Mouse (Mus musculus): Measurements from ENCODE around the gene Galk2. TPM values are rescaled to one million over a fixed set of nuclear protein-coding genes. Genes with fewer than 3 reads are reported as not detected.

The Galk2 gene
- polyA plus RNA-seq, 1 experiment from 2014 or later, result 37.2 TPM

DNA sequence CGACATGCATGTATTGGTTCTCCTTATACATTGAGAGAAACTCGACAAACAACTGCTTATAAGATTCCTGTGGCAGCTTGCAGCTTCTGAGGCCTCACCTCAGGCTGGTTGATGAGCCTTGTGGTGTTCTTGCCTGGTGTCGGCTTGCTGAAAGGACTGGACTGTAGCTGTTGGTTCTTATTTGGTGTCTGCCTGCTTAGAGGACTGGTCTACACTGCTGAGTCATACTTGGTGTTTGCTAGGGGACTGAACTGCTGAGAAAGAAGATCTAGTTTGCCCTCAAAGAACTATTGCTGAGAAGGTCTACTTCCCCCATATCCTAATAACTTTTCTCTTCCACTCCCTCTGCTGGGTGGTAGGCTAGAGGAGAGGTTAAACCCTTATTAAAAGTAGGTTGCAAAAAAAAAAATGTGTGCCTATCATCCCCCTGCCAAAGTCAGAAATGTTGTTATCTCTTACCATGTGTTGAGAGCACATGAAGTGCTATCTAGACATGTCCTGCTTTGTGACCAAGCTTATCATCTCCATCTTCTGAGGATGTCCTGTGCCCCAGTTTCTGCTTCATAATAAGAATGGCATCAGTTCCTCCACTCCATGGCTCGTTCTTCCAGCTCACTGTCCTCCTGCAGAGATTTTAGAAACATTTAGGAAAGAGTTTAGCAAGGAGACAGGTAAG, 48.8 kb downstream of the Galk2 start:
- H3K4me3 ChIP-seq, result no peak overlapping the region
- H3K9me3 ChIP-seq (replicated peaks), result no peaks in the 10 kb centered on the region
- 93% methylated on average over 4 of the region's 4 CpGs for WGBS
- H3K4me1 ChIP-seq, result no peaks in the 10 kb centered on the region
- 0 out of 2 replicates have a peak, but pooled peaks cover 5% of the 10 kb centered on the region for H3K36me3 ChIP-seq
- no peak overlapping the region for H3K27ac ChIP-seq
- DNase-seq (ENCODE audit: low spot score), result no peak
- no peaks in the 10 kb centered on the region for H3K27me3 ChIP-seq (ENCODE audit: low read depth, poor library complexity, severe bottlenecking)

GRCm38 (mm10) chr2:125914167-125914566, 55.3 kb downstream of the Galk2 start:
- 92% methylated on average over 1 of the region's 1 CpGs for WGBS
- no peaks in the 10 kb centered on the region; the same call in 1 of the 2 replicates for H3K36me3 ChIP-seq
- DNase-seq (ENCODE audit: low spot score), result no peak
- H3K27ac ChIP-seq, result no peak overlapping the region
- no peaks in the 10 kb centered on the region for H3K27me3 ChIP-seq (ENCODE audit: low read depth, poor library complexity, severe bottlenecking)
- H3K4me3 ChIP-seq, result no peak overlapping the region
- H3K9me3 ChIP-seq (replicated peaks), result no peaks in the 10 kb centered on the region
- peaks cover 9% of the 10 kb centered on the region; the same call in 1 of the 2 replicates for H3K4me1 ChIP-seq

DNA sequence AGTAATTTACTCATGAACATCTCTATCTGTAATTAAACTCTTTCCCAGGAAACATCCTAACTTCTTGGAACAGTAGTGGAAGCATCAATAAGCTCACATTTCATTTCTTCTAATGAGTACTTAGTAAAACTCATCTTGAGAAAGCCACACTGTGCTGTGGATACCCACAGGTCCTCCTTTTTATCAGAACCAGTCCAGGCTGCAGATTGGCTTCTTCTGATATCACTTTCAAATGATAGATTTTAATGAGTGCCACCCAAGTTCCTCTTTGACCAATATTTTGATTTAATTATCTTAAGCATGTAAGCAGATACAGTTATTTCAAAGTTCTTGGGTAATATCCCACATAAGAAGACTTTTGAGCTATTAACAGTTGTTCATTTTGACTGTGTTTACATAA, 55.8 kb downstream of the Galk2 start:
- H3K36me3 ChIP-seq, result no peaks in the 10 kb centered on the region; the same call in 1 of the 2 replicates
- no peaks in the 10 kb centered on the region for H3K27me3 ChIP-seq (ENCODE audit: low read depth, poor library complexity, severe bottlenecking)
- H3K27ac ChIP-seq, result no peak overlapping the region
- peaks cover 9% of the 10 kb centered on the region; the same call in 1 of the 2 replicates for H3K4me1 ChIP-seq
- no peak for DNase-seq (ENCODE audit: low spot score)
- H3K9me3 ChIP-seq (replicated peaks), result no peaks in the 10 kb centered on the region
- H3K4me3 ChIP-seq, result no peak overlapping the region

- no peak for DNase-seq (ENCODE audit: low spot score)
- Histone ChIP-seq H3K27me3 (ENCODE audit: low read depth, poor library complexity, severe bottlenecking) (no peaks in the 10 kb centered on the region), H3K4me1 (peaks cover 9% of the 10 kb centered on the region; the same call in 1 of the 2 replicates), H3K27ac (no peak overlapping the region), H3K9me3 (replicated peaks) (no peaks in the 10 kb centered on the region), H3K4me3 (no peak overlapping the region), H3K36me3 (no peaks in the 10 kb centered on the region; the same call in 1 of the 2 replicates)
- WGBS, result 84% methylated on average over 11 of the region's 11 CpGs
These were observed 57.9 kb downstream of the Galk2 start for GRCm38 (mm10) chr2:125916652-125917296.

- H3K27ac ChIP-seq, result no peak overlapping the region
- no peak for DNase-seq (ENCODE audit: low spot score)
- WGBS, result 63% methylated on average over 3 of the region's 3 CpGs
- H3K27me3 ChIP-seq (ENCODE audit: low read depth, poor library complexity, severe bottlenecking), result no peaks in the 10 kb centered on the region
- no peaks in the 10 kb centered on the region for H3K9me3 ChIP-seq (replicated peaks)
- H3K4me1 ChIP-seq, result peaks cover 9% of the 10 kb centered on the region; the same call in 1 of the 2 replicates
- no peak overlapping the region for H3K4me3 ChIP-seq
- H3K36me3 ChIP-seq, result no peaks in the 10 kb centered on the region; the same call in 1 of the 2 replicates
These were observed 58.4 kb downstream of the Galk2 start for GRCm38 (mm10) chr2:125917297-125917679.

DNA sequence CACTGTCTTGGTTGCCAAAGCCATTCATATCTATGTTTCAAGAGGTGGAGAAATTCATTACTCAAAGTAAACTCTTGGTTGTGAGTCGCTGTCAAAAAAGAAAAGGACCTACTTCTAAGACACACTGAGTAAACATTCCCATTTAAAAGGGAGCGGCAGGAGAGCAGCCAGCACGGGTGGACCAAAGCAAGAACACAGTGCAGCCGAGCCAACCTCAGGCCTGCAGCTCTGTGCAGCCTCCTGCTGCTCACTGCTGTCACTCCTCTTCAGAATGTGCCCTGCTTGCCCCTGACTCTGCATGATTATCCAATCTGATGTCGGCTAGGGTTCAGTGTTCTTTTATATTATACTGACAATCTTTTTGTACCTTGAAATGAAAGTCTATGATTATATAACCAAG, 62.4 kb downstream of the Galk2 start:
- H3K9me3 ChIP-seq (replicated peaks), result no peaks in the 10 kb centered on the region
- 78% methylated on average over 5 of the region's 5 CpGs for WGBS

GRCm38 (mm10) chr2:125922149-125922548, 63.2 kb downstream of the Galk2 start:
- DNase-seq (ENCODE audit: low spot score), result no peak
- no peaks in the 10 kb centered on the region for H3K27me3 ChIP-seq (ENCODE audit: low read depth, poor library complexity, severe bottlenecking)
- H3K27ac ChIP-seq, result no peak overlapping the region
- H3K4me1 ChIP-seq, result peaks cover 3% of the 10 kb centered on the region; the same call in 1 of the 2 replicates
- H3K4me3 ChIP-seq, result no peak overlapping the region
- H3K9me3 ChIP-seq (replicated peaks), result no peaks in the 10 kb centered on the region
- WGBS, result 92% methylated on average over 5 of the region's 5 CpGs
- no peaks in the 10 kb centered on the region; the same call in 1 of the 2 replicates for H3K36me3 ChIP-seq

More for the DNA sequence above, 62.4 kb downstream of the Galk2 start:
- no peaks in the 10 kb centered on the region for H3K27me3 ChIP-seq (ENCODE audit: low read depth, poor library complexity, severe bottlenecking)
- H3K4me3 ChIP-seq, result no peak overlapping the region
- no peaks in the 10 kb centered on the region; the same call in 1 of the 2 replicates for H3K36me3 ChIP-seq
- H3K27ac ChIP-seq, result no peak overlapping the region
- H3K4me1 ChIP-seq, result peaks cover 9% of the 10 kb centered on the region; the same call in 1 of the 2 replicates
- no peak for DNase-seq (ENCODE audit: low spot score)

GRCm38 (mm10) chr2:125922877-125923276, 64.0 kb downstream of the Galk2 start:
- Histone ChIP-seq H3K9me3 (replicated peaks) (no peaks in the 10 kb centered on the region), H3K36me3 (no peaks in the 10 kb centered on the region; the same call in 1 of the 2 replicates), H3K27ac (no peak overlapping the region), H3K27me3 (ENCODE audit: low read depth, poor library complexity, severe bottlenecking) (no peaks in the 10 kb centered on the region), H3K4me3 (no peak overlapping the region), H3K4me1 (no peaks in the 10 kb centered on the region; the same call in 1 of the 2 replicates)
- 87% methylated on average over 4 of the region's 4 CpGs for WGBS
- DNase-seq (ENCODE audit: low spot score), result no peak

DNA sequence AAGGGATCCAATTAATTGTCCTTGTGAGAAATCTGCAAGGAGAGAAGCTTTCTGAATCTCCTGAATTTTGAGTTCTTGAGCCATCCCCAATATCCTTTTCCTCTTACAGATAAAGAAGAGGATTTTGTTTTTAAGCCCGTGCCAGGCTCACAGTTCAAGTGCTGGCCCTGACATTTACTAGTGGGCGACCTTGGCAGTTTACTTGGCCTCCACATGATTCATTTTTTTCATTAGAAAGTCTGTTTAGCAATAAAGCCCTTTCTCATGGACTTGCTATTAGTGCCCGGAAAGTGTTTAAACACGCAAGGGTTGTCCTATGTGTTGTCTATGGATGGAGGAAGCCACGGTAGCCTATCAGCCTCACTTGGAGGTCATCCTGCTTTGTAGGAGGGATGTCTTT, 64.4 kb downstream of the Galk2 start:
- no peak for DNase-seq (ENCODE audit: low spot score)
- Histone ChIP-seq H3K27ac (no peak overlapping the region), H3K4me3 (no peak overlapping the region), H3K27me3 (ENCODE audit: low read depth, poor library complexity, severe bottlenecking) (no peaks in the 10 kb centered on the region), H3K9me3 (replicated peaks) (no peaks in the 10 kb centered on the region), H3K4me1 (no peaks in the 10 kb centered on the region), H3K36me3 (no peaks in the 10 kb centered on the region)
- 90% methylated on average over 5 of the region's 5 CpGs for WGBS

DNA sequence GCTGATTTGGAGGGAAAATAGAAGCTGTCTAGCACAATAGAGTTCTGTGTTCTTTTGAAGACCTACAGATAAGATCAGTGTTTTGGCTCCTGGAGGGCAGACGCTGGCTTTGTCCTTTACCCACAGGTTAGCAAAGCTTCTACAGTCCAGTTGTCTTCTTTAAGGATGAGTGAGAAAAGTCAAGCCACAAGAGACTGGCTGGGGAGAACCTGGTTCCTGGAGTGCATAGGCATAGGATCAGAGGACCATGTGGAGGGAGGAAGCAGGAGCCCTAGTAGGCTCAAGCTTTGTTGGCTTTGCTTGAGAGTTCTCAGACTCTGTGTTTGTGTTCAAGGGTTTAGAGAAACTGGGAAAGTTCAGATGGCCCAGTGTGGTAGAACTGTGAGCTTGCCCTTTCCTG, 65.6 kb downstream of the Galk2 start:
- Histone ChIP-seq H3K4me3 (no peak overlapping the region), H3K27ac (no peak overlapping the region), H3K4me1 (no peaks in the 10 kb centered on the region), H3K9me3 (replicated peaks) (no peaks in the 10 kb centered on the region), H3K36me3 (no peaks in the 10 kb centered on the region), H3K27me3 (ENCODE audit: low read depth, poor library complexity, severe bottlenecking) (no peaks in the 10 kb centered on the region)
- DNase-seq (ENCODE audit: low spot score), result no peak
- WGBS, result 85% methylated on average over 1 of the region's 1 CpGs

- Histone ChIP-seq H3K27me3 (ENCODE audit: low read depth, poor library complexity, severe bottlenecking) (no peaks in the 10 kb centered on the region), H3K9me3 (replicated peaks) (no peaks in the 10 kb centered on the region), H3K36me3 (no peaks in the 10 kb centered on the region), H3K4me1 (no peaks in the 10 kb centered on the region), H3K27ac (no peak overlapping the region), H3K4me3 (no peak overlapping the region)
- WGBS, result 84% methylated on average over 3 of the region's 3 CpGs
- no peak for DNase-seq (ENCODE audit: low spot score)
These were observed 66.2 kb downstream of the Galk2 start for GRCm38 (mm10) chr2:125925081-125925480.

GRCm38 (mm10) chr2:125929396-125929795, 70.5 kb downstream of the Galk2 start:
- H3K4me1 ChIP-seq, result peaks cover 12% of the 10 kb centered on the region
- WGBS, result 95% methylated on average over 3 of the region's 3 CpGs

GRCm38 (mm10) chr2:125929872-125930271, 71.0 kb downstream of the Galk2 start:
- 87% methylated on average over 2 of the region's 2 CpGs for WGBS

More at GRCm38 (mm10) chr2:125929396-125929795, 70.5 kb downstream of the Galk2 start:
- Histone ChIP-seq H3K27ac (no peak overlapping the region), H3K9me3 (replicated peaks) (no peaks in the 10 kb centered on the region), H3K4me3 (no peak overlapping the region), H3K27me3 (ENCODE audit: low read depth, poor library complexity, severe bottlenecking) (no peaks in the 10 kb centered on the region), H3K36me3 (peaks cover 13% of the 10 kb centered on the region)
- no peak for DNase-seq (ENCODE audit: low spot score)

More at GRCm38 (mm10) chr2:125929872-125930271, 71.0 kb downstream of the Galk2 start:
- Histone ChIP-seq H3K4me3 (no peak overlapping the region), H3K4me1 (peaks cover 12% of the 10 kb centered on the region), H3K9me3 (replicated peaks) (no peaks in the 10 kb centered on the region), H3K27me3 (ENCODE audit: low read depth, poor library complexity, severe bottlenecking) (no peaks in the 10 kb centered on the region), H3K27ac (no peak overlapping the region), H3K36me3 (peaks cover 13% of the 10 kb centered on the region)
- DNase-seq (ENCODE audit: low spot score), result no peak

Data from limb, embryonic 10.5 days (tissue).